ENCODE assay signal across 7 mouse cellular contexts in genomic region chr9:109985416-109985815, GRCm38 (mm10). TPM values are rescaled to one million over a fixed set of nuclear protein-coding genes. Genes with fewer than 3 reads are reported as not detected.
DNase-seq lines count a peak whose midpoint lies in the region; ATAC-seq lines count a peak whose summit lies in the region.

No protein-coding gene starts in this region.

- no peaks in the 10 kb centered on the region for H3K9me3 ChIP-seq in intestine, embryonic 15.5 days

- intact Hi-C loops in gastrocnemius, postnatal 14 days (cut with DNase I; ENCODE audit: low total_unique reads) = loop anchor here (5.0 to 10.0 kb wide), 3 partner anchors 57 to 89 kb away; no protein-coding TSS in a partner anchor
- intact Hi-C loops in left cerebral cortex, postnatal 10 days (cut with DNase I) = loop anchor here (5.0 kb wide), 2 partner anchors 87 to 93 kb away; no protein-coding TSS in a partner anchor

- H3K27ac ChIP-seq in intestine, embryonic 15.5 days = no peak overlapping the region

- 31% methylated on average over 4 of the region's 4 CpGs for WGBS in intestine, embryonic 15.5 days

- peak; percentile 89 for DNase-seq in adipocyte (ENCODE audit: low spot score)
- peak; percentile 77 to 80 for DNase-seq in cerebellum, postnatal 36 days
- DNase-seq in gastrocnemius, postnatal 14 days = peak; percentile 60
- DNase-seq in left cerebral cortex, postnatal 10 days (ENCODE audit: extremely low spot score in 1 of 2, low spot score in 2 of 2) = peak; percentile 70 to 72
- peak; percentile 76 for DNase-seq in mesoderm, embryonic 11.5 days (ENCODE audit: low read depth, low spot score)
- DNase-seq in right cerebral cortex, postnatal 36 days (ENCODE audit: low spot score in 2 of 2) = peak; percentile 54 to 61

- peak; percentile 81 for ATAC-seq in intestine, embryonic 15.5 days

- peaks cover 4% of the 10 kb centered on the region; the same call in 1 of the 2 replicates for H3K36me3 ChIP-seq in intestine, embryonic 15.5 days

- no peak overlapping the region for H3K4me2 ChIP-seq in intestine, embryonic 15.5 days (replicated peaks)

- H3K27me3 ChIP-seq in intestine, embryonic 15.5 days (replicated peaks) = no peaks in the 10 kb centered on the region

- H3K9ac ChIP-seq in intestine, embryonic 15.5 days = no peak overlapping the region

- H3K4me3 ChIP-seq in intestine, embryonic 15.5 days (replicated peaks) = no peak overlapping the region

- no peaks in the 10 kb centered on the region for H3K4me1 ChIP-seq in intestine, embryonic 15.5 days (replicated peaks)

RNA-seq across cellular contexts. Expression of gene Map4, which starts 54.2 kb away (rescaled TPM):
- total RNA-seq in gastrocnemius, postnatal 14 days (2021) = 100 to 1,000 TPM; 451 to 486 TPM
- 53.0 and 54.4 TPM in 2 replicates for polyA plus RNA-seq in intestine, embryonic 15.5 days (2015; fragmentation: Nextera tagmentation; extraction: Ambion mirVana)
- 100 to 1,000 TPM; 453 to 481 TPM for total RNA-seq in left cerebral cortex, postnatal 10 days (2021)
